Mouse (Mus musculus) R1 (cell line): ENCODE results near the gene Pecam1.

Experiments used
- DNase-seq: peaks from one replicate; pipeline ENCODE4 v3.0.0-alpha.2; 2018; ENCODE audit warnings: low read depth, low spot score

Pecam1 gene

GRCm38 (mm10) chr11:106698289-106698688 lies 52.1 kb downstream of the Pecam1 start:
- no peak for DNase-seq

- DNase-seq = peak; percentile 71
Observed at GRCm38 (mm10) chr11:106695917-106696316, 54.5 kb downstream of the Pecam1 start.

GRCm38 (mm10) chr11:106692890-106693289 lies 57.5 kb downstream of the Pecam1 start:
- DNase-seq = peak; percentile 85

GRCm38 (mm10) chr11:106688375-106688774 lies 62.1 kb downstream of the Pecam1 start:
- DNase-seq = no peak

- no peak for DNase-seq
Observed at GRCm38 (mm10) chr11:106687293-106687692, 63.1 kb downstream of the Pecam1 start.

GRCm38 (mm10) chr11:106684027-106684426 lies 66.4 kb downstream of the Pecam1 start:
- DNase-seq = no peak

- no peak for DNase-seq
Observed at GRCm38 (mm10) chr11:106683345-106683744, 67.1 kb downstream of the Pecam1 start.

DNA sequence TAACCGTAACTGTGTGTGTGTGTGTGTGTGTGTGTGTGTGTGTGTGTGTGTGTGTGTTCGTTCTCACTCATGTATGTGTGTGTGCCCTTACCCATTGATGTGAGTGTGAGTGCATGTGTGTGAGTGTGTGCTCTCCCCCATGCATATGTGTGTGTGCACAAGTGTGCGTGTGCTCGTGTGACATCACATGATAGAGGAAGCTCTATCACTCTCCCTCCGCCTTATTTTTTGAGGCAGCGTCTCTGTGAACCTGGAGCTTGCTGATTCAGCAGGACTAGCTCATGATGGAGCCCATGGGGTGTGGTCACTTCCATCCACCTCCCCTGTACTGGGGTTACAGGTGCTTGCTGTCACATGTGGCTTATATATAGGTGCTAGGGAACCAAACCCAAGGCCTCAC lies 69.3 kb downstream of the Pecam1 start:
- DNase-seq = no peak

DNA sequence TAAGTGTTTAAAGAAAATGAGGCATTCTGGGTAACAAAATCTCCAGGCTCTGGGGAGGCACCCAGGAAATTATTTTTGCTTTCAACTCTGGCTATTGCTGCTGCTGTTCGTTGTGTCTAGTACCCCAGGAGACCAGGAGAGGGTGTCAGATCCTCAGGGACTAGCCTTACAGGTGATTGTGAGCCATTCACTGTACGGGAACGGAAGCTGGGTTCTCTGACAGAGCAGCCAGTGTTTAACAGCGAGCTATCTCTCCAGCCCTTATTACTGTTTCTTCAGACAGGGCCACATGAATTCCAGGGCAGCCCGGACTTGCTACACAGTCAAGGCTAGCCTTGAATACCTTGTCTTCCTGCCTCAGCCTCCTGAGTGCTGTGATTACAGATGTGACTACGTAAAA lies 70.6 kb downstream of the Pecam1 start:
- peak; percentile 48 for DNase-seq

DNA sequence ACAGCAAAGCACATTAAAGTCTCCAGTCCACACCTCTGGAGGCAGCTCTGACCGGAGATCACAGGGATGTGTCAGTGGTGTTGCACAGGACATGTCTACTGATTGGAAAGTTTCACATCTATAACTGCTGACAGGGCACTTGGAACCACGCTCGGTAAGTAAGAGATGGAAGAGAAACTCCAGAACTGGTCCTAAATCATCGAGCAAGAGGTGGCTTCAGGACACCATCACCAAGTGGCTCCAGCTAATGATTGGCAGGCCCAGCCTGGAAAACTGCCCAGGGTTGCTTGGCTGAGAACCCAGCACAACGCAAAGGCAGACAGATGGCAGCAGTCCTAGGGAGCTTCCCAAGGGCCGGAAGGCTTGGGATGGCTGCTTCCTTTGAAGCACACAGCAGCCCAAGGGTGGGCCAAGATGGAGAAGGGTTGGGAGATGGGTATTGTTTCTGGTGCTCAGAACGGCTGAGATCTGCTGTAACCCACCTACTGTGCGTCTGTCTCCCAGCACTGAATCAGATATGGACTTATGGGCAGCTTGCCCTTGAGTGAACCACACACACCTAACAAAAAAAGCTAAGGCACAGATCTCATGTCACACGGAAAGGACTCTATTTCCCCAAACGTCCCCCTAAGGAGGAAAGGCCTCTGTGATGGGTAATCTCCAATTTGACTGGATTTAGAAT lies 72.4 kb downstream of the Pecam1 start:
- DNase-seq = no peak

DNA sequence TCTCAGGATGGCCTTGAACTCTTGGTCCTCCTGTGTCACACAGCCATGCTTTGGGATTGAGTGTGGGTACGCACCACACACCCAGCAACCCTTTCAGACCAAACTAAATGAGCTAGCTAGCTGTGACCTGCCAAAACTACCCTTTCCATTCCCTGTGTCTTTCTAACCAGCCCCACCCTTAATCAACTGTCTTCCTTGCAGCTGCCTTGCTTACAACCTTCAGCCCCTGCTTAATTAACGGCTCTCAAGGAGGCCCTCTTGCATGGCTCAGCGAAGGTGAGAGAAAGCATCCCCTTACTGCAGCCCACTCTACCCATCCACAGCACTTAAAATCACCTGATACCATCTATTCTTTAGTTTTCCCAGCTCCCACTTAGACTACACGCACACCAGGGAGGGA lies 73.1 kb downstream of the Pecam1 start:
- no peak for DNase-seq

DNA sequence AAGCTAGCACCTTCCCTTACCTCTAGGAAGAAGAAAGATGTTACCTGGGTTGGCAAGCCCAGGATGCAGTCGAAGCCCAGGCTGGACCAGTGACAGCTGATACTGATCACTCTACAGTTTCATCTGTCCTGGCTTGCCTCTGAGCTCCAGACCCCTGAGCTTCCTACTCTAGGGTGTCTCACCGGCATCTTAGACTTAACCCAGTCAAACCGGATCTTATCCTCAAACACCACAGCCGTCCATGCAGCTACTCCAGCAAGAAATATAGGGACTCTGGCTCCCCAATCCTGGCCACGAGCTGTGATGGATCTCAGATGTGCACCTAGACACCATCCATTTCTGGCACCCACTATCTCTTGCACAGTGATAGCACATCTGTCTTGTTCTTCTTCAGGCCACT lies 74.6 kb downstream of the Pecam1 start:
- no peak for DNase-seq

DNA sequence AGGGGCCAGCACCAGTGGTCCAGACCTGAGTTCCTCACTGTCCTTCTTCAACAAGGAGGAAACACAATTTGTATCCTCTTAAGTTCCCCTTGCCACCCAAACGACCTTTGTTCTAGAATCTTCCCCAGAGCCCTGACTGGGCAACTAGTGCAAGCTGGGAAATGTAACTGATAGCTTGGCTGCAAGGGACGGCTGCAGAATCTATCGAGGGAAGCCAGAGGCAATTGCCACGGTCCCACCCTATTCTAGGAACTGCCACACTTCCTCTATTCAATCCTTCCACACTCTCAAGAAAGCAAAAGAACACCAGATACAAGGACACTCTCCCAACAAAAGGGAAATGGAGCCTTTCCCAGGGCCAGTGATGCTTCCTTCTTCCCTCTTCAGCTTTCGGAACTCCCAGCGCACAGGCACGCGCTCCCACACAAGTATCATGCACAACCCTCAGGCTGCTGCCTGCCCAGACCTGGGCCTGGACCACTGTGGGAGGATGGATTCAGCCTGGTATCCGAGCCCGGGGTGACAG lies 75.2 kb downstream of the Pecam1 start:
- no peak for DNase-seq

DNA sequence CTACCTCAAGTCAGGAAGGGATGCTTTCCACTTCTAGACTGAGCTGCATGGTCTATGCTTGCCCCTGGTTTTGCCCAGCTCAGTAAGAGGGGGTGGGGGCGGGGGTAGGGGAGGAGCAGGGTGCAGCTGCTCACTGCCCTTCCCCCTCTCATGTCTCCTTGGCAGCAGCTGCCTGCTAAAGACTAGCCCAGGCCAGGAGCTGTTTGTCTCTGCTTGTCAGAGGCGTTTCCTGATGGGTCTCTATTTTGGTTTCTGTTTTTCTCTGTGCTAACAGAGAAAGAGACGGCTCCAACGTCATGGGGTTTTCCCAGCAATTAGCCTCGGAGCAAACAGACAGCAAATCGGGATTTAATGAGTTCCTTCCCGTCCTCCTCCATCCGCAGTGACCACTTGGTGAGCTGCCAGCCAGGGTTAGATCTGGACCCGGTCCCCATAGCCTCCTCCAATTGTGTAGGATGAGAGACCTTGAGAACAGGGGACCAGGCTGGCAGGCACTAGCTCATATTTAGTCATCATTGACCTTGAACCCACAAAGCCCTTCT lies 75.7 kb downstream of the Pecam1 start:
- peak; percentile 39 for DNase-seq

- DNase-seq = no peak
Observed at GRCm38 (mm10) chr11:106673727-106674611, 76.5 kb downstream of the Pecam1 start.

DNA sequence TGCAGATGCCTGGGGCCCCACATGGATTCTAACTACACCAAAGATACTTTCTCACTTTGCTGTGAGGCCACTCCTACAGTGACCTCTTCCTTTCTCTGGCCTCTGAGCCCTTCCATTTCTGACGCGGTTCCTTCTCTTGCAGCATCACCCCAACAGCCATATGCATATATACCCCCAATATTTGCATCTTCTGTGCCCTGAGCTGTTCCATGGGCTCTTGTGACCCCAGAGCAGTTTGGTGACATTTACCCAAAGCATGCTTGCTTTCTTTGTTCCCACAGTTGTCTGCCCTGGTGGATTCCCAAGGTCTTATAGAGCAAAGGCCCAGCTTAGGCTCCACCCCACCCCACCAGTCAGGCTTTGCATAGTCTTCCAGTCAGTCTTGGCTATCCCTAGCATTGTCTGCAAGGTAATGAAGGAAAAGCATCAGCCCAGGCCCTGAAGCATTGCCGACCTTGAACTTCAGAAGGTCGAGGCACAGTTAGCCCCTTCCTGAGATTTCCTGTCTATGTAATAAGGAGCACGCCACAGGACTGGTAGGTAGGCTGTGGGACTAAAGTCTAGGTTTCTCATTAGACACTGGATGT lies 77.4 kb downstream of the Pecam1 start:
- peak; percentile 81 for DNase-seq

DNA sequence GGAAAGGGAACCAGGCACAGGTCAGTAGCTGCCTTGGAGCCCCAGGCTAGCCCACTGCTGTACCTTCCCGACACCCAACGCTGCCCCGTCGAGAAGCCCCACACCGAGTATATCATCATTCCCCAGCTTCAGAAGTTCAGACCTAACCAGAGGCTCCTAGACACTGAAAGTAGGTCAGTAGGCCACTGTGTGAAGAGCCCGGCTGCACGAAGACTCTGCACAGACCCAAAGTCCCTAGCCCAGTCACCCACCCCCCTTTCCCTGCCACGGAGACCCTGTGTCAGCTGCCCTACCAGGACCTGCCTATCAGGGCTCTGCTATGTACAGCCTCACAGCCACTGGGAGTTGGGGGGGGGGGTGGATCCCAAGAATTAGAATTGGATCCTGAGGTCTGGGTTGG lies 78.6 kb downstream of the Pecam1 start:
- no peak for DNase-seq

- peak; percentile 44 for DNase-seq
Observed at GRCm38 (mm10) chr11:106670951-106671478, 79.4 kb downstream of the Pecam1 start.

GRCm38 (mm10) chr11:106670266-106670665 lies 80.2 kb downstream of the Pecam1 start:
- DNase-seq = no peak

DNA sequence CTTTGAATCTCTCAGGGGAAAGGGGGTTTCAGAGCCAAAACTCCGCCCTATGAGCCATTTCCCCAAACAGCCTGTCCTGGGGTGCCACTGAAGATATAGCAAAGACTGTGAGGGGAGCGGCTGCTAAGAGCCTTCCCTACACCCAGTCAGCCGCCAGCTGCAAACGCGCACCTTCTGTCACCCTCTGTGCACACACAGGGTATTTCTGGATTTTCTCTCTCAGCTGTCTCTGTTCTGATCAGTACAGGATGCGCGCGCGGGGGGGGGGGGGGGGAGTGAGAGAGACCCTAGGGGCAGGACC lies 80.6 kb downstream of the Pecam1 start:
- peak; percentile 52 for DNase-seq

DNA sequence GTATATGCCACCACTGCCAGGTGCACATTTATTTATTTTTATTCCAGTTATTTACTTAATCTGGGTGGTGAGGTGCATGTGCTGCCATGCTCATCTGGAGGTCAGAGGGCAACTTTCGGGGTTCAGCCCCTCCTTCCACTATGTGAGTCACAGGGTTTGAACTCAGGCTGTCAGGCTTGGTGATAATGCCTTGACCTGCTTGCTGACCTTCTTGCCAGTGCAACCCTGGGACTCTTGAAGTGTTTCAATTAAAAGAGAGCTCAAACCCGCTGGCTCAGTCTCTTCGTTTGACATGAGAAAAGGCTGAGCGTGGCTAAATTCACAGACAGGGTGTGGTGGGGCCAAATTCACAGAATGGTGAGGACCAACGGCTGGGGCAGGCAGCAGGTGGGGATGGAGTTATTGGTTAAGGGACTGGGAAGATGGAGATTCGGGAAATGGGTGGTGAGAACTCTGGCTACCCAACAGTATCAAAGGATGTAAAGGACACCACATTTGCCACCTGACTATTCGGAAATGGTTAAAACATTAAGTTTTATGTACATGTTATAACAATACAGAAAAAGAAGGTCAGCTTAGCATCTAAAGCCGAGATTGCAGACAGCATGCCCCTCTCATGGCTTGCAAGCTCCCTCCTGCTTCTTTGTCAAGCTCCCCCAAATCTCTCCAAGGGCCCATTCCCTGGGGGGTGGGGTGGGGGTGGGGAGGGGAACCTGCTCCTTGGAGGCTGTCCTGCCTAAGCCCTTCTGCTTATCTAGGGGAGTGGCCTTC lies 81.1 kb downstream of the Pecam1 start:
- peak; percentile 72 for DNase-seq
